In the genomic region with DNA sequence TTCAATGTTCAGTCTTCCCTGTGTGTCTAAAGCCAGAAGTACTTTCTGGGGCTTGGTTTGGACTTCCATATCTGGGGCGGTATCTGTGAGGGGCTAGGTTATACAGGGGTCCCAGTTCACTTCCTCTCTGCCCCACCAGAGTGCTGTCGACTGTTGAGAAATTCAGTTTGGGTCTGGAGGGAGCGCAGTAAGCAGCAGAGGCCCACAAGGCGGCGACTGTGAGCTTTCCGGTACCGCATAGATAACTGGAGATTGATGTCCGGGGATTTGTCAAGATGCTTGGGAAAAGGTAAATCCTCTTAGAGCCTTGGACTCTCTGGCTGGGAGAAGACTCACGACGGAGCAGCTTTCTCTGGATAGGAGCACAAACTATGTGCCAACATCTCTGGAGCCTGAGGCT, we compare ENCODE assay signal across 9 mouse cellular contexts. TPM values are rescaled to one million over a fixed set of nuclear protein-coding genes. Genes with fewer than 3 reads are reported as not detected.
DNase-seq lines count a peak whose midpoint lies in the region; TF ChIP-seq lines count a peak whose summit lies in the region.
"Had no signal": no experiment of that assay in that cellular context is flagged by ENCODE, and none has a peak within 500 bp of the region (broad histone marks: within the 10 kb centered on the region; RNA-seq: fewer than 3 reads in every experiment).

No protein-coding gene starts in this region.

- no peaks in the 10 kb centered on the region for H3K36me3 ChIP-seq in thymus, adult 2 months (ENCODE audit: control insufficient read depth, insufficient read depth, low read length)
- no peaks in the 10 kb centered on the region for H3K36me3 ChIP-seq in embryonic facial prominence, embryonic 10.5 days (replicated peaks)
- H3K36me3 ChIP-seq: heart, embryonic 10.5 days had no signal

- TF ChIP-seq CTCF in thymus, adult 2 months (IDR thresholded peaks at IDR 0.05; ENCODE audit: borderline replicate concordance, control insufficient read depth, extremely low read depth, insufficient read depth, low read length, poor library complexity), result no peak

- no peak overlapping the region for H3K27ac ChIP-seq in thymus, adult 2 months (ENCODE audit: control insufficient read depth, insufficient read depth, low read length)
- no peak overlapping the region for H3K27ac ChIP-seq in embryonic facial prominence, embryonic 10.5 days (replicated peaks)
- H3K27ac ChIP-seq: heart, embryonic 10.5 days had no signal

- no peaks in the 10 kb centered on the region for H3K4me1 ChIP-seq in thymus, adult 2 months (replicated peaks; ENCODE audit: control insufficient read depth, insufficient read depth, low read length)
- peaks cover 19% of the 10 kb centered on the region for H3K4me1 ChIP-seq in embryonic facial prominence, embryonic 10.5 days

- H3K9me3 ChIP-seq in embryonic facial prominence, embryonic 10.5 days, result no peaks in the 10 kb centered on the region
- H3K9me3 ChIP-seq: heart, embryonic 10.5 days had no signal

- TF ChIP-seq POLR2A in thymus, adult 2 months (IDR thresholded peaks at IDR 0.05; ENCODE audit: control insufficient read depth, extremely low read depth, insufficient read depth, low read length, poor library complexity), result no peak

- H3K27me3 ChIP-seq in thymus, adult 2 months (ENCODE audit: control insufficient read depth, insufficient read depth, low read length), result no peaks in the 10 kb centered on the region; the same call in 1 of the 2 replicates
- H3K27me3 ChIP-seq in embryonic facial prominence, embryonic 10.5 days (replicated peaks; ENCODE audit: low read depth, poor library complexity, severe bottlenecking), result peaks cover 10% of the 10 kb centered on the region; the same call in 1 of the 2 replicates

- DNase-seq in kidney, postnatal 4 days, result peak; percentile 48 to 56
- no peak for DNase-seq in kidney, adult 9 months
- DNase-seq in thymus, adult 2 months, result peak; percentile 18
- no peak for DNase-seq in thymus, postnatal 25 days
- peak; percentile 49 for DNase-seq in embryonic facial prominence, embryonic 10.5 days (ENCODE audit: low spot score)
- no peak for DNase-seq in spleen, postnatal 14 days (ENCODE audit: low spot score in 2 of 2)
- no peak for DNase-seq in ovary, postnatal 36 days (ENCODE audit: low spot score)
- DNase-seq: right cerebral cortex, adult 18-20 months had no signal

- 48% methylated on average over 10 of the region's 10 CpGs for WGBS in thymus, adult 2 months
- WGBS in embryonic facial prominence, embryonic 10.5 days, result 24% methylated on average over 10 of the region's 10 CpGs

- H3K4me3 ChIP-seq in thymus, adult 2 months (ENCODE audit: control insufficient read depth, insufficient read depth, low read length), result no peak overlapping the region
- no peak overlapping the region for H3K4me3 ChIP-seq in embryonic facial prominence, embryonic 10.5 days
- H3K4me3 ChIP-seq: heart, embryonic 10.5 days had no signal

RNA-seq across cellular contexts. Expression of a gene that starts 6.2 kb away (rescaled TPM):
- polyA plus RNA-seq in thymus, adult 2 months (2012; rRNA removed), result 0.14 and 0.84 TPM in 2 replicates
- 0.74 and 1.0 TPM in 2 replicates for polyA plus RNA-seq in embryonic facial prominence, embryonic 10.5 days (2016; fragmentation: Nextera tagmentation; extraction: Ambion mirVana)

RNA-seq across cellular contexts. Expression of a gene that starts 16.7 kb away (rescaled TPM):
- polyA plus RNA-seq in thymus, adult 2 months (2012; rRNA removed), result 20.4 and 30.4 TPM in 2 replicates
- polyA plus RNA-seq in embryonic facial prominence, embryonic 10.5 days (2016; fragmentation: Nextera tagmentation; extraction: Ambion mirVana), result 189 and 190 TPM in 2 replicates

RNA-seq across cellular contexts. Expression of a gene that starts 47.6 kb away (rescaled TPM):
- 0.13 and 0.20 TPM in 2 replicates for polyA plus RNA-seq in thymus, adult 2 months (2012; rRNA removed)
- polyA plus RNA-seq in embryonic facial prominence, embryonic 10.5 days (2016; fragmentation: Nextera tagmentation; extraction: Ambion mirVana), result 0.02 and 0.08 TPM in 2 replicates

RNA-seq across cellular contexts. Expression of a gene that starts 47.6 kb away (rescaled TPM):
- polyA plus RNA-seq in thymus, adult 2 months (2012; rRNA removed), result 32.6 and 37.4 TPM in 2 replicates
- polyA plus RNA-seq in embryonic facial prominence, embryonic 10.5 days (2016; fragmentation: Nextera tagmentation; extraction: Ambion mirVana), result 19.9 and 21.4 TPM in 2 replicates

Comparison
In these comparisons a context has a peak if more than half of its experiments do, and no peak if none do; other contexts are left out.
1. DNase-seq: peak in kidney, postnatal 4 days (2 of 2), thymus, adult 2 months (single experiment) and embryonic facial prominence, embryonic 10.5 days (single experiment); none in kidney, adult 9 months (single experiment), thymus, postnatal 25 days (single experiment), spleen, postnatal 14 days (0 of 2) and ovary, postnatal 36 days (single experiment).